Mouse (Mus musculus): ENCODE data around the gene Dad1.

DNA sequence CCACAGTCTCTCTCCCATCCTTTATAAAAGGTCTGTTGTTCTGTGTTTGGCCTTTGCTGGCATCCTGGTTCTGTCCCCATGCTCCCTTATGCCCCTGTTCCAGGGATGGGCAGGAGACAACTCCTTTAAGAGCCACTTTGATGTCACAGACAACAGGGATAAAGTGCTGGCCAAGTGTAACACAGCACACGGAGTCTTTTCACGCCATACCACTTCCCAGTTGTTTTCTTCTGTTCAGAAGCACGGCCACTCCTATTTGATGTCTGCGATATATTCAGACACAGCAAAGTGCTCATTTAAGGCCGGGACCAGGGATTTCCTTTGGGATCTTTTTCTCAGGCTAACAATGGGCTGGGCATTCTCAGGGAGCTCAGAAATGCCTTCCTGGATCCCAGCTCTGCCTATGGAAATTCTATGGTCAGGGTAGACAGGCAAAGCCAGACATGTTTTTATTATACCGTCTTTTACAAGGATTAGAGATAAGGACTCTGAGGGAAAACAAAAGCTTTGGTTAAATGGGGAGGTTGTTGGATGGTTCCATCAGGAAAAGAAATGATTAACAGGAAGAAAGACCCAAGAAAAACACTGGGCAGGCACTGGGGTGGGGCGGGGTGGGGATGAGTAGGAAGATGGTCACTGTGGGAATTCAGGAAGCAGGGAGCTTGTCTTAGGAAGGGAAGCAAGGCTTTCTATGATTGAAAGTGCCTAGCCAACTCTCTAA, 63.4 kb downstream of the Dad1 start:
- no peak for TF ChIP-seq POLR2AphosphoS2 (IDR thresholded peaks at IDR 0.05; ENCODE audit: low read length)
- TF ChIP-seq EP300 (IDR thresholded peaks at IDR 0.05; ENCODE audit: low read depth in 1 of 2, low read length in 2 of 2), result no peak
- TF ChIP-seq CTCF (IDR thresholded peaks at IDR 0.05 in 2 of 3, conservative IDR thresholded peaks at IDR 0.05 in 1 of 3; ENCODE audit: control insufficient read depth in 1 of 3, insufficient read depth in 1 of 3, low read depth in 2 of 3, low read length in 3 of 3, poor library complexity in 1 of 3, severe bottlenecking in 1 of 3), result no peak
